Mouse (Mus musculus): ENCODE measurements at regions not wholly inside any gene's neighbourhood (a gene's known extent, or its start where the extent isn't known, plus 50 kb on each side); places are given as distances from the start of the nearest gene placed in this dataset.
A peak's percentile ranks its signal among the peaks of the same experiment; 100 is the strongest.

DNA sequence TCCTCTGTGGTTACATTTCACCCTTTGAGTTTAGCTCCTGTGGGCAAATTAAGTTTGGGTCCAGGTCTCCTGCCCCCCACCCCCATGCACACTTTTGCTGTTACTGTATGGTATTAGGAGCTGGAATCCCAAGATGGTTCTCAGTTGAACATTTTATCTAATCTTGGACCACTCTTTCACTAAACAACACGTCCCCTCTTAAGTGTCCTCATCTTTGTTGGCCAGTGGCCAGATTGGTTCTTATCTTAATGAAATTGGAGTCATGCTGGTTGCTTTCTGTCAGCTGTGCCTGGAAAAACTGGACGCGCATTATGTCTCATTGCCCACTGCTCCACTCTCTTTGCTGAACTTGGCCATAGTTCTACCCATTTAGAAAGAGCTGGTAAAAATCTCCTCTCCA, 391.1 kb upstream of the Pbx1 start:
- ChIA-PET CTCF (no interaction called here), POLR2A (no interaction called here)
- no peaks in the 10 kb centered on the region for H3K27me3 ChIP-seq
- DNase-seq (ENCODE audit: low read depth, low spot score) = no peak
- in situ Hi-C loops (cut with MboI; ENCODE audit: low pct_unique_long_range_greater_than_20kb) = no loop called here
- ATAC-seq = no peak
- no peak for TF ChIP-seq CTCF (IDR thresholded peaks at IDR 0.05)

DNA sequence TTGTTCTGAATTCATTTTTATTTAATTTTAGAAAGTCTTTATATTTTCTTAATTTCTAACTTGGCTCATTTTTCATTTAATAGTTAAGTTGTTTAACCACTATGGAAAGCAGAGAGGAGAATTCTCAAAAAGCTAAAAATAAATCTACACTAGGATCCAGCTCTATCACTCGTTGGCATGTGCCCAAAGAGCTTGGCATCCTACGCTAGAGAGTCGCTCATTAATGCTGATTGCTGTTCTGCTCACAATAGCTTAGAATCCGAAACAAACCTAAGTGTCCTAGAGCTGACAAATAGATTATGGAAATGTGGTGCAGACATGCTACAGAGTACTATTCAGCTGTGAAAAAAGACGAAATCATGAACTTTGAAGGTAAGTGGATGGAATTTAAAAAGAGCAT, 386.3 kb upstream of the Pbx1 start:
- ATAC-seq (no peak), DNase-seq (ENCODE audit: low read depth, low spot score) (no peak)
- ChIA-PET CTCF (interaction anchor here (1.4 to 1.6 kb wide), 2 partner anchors 10 to 15 kb away, joined by 4 read pairs; no protein-coding TSS in a partner anchor), POLR2A (no interaction called here)
- TF ChIP-seq CTCF (IDR thresholded peaks at IDR 0.05) = no peak
- in situ Hi-C loops (cut with MboI; ENCODE audit: low pct_unique_long_range_greater_than_20kb) = no loop called here
- no peaks in the 10 kb centered on the region for H3K27me3 ChIP-seq

- TF ChIP-seq CTCF (IDR thresholded peaks at IDR 0.05) = no peak
- POLR2A ChIA-PET = no interaction called here
- no peak for ATAC-seq
- H3K27me3 ChIP-seq = no peaks in the 10 kb centered on the region
- CTCF ChIA-PET = interaction anchor here (0.7 to 1.0 kb wide), 2 partner anchors 9 to 23 kb away, joined by 3 to 4 read pairs; no protein-coding TSS in a partner anchor
- in situ Hi-C loops (cut with MboI; ENCODE audit: low pct_unique_long_range_greater_than_20kb) = no loop called here
- no peak for DNase-seq (ENCODE audit: low read depth, low spot score)
Measured at GRCm38 (mm10) chr1:168807084-168807483, 375.0 kb upstream of the Pbx1 start.

DNA sequence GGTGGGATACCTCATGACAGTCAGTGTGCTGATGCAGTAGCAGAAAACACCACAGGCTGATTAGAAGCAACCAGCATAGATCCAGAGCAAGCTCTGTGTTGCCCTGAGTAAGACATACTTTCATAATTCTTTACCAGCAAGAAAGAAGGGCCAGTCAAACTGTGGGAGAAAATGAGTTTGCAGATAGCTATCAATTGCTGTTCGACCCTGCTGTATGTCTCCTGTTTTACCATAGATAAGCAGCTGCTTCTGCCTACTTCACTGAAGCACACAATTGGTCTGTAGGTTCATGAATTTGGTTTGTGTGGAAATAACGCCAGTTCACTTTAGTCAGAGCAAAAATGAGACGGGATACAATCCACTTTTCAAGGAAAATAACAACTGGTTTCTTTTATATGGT, 373.4 kb upstream of the Pbx1 start:
- no peak for TF ChIP-seq CTCF (IDR thresholded peaks at IDR 0.05)
- no peaks in the 10 kb centered on the region for H3K27me3 ChIP-seq
- POLR2A ChIA-PET = no interaction called here
- DNase-seq (ENCODE audit: low read depth, low spot score) (no peak), ATAC-seq (no peak)
- in situ Hi-C loops (cut with MboI; ENCODE audit: low pct_unique_long_range_greater_than_20kb) = no loop called here
- CTCF ChIA-PET = no interaction called here

GRCm38 (mm10) chr1:168801046-168801445, 369.0 kb upstream of the Pbx1 start:
- POLR2A ChIA-PET = no interaction called here
- DNase-seq (ENCODE audit: low read depth, low spot score) (no peak), ATAC-seq (no peak)
- no peaks in the 10 kb centered on the region for H3K27me3 ChIP-seq
- CTCF ChIA-PET = no interaction called here
- in situ Hi-C loops (cut with MboI; ENCODE audit: low pct_unique_long_range_greater_than_20kb) = no loop called here
- no peak for TF ChIP-seq CTCF (IDR thresholded peaks at IDR 0.05)

DNA sequence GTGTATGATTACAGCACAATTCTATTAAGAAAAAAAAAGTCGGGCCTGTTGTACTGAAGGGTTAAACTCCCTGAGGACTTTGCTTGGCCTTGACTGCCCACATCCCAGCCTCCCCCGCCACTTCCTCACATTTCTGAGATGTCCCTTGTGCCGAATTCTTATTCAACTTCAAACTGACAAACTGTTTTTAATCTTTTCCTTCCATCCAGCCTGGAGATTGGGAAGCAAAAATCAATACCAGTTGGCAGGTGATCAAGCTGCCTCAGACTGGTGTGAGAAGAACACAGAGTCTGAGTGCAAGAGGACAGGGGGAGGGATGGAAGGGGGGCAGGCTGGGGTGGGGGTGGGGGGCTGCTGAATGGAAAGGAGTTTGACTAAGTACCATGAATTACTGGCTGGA, 354.7 kb upstream of the Pbx1 start:
- POLR2A ChIA-PET = no interaction called here
- CTCF ChIA-PET = no interaction called here
- ATAC-seq (no peak), DNase-seq (ENCODE audit: low read depth, low spot score) (no peak)
- in situ Hi-C loops (cut with MboI; ENCODE audit: low pct_unique_long_range_greater_than_20kb) = no loop called here
- H3K27me3 ChIP-seq = no peaks in the 10 kb centered on the region
- TF ChIP-seq CTCF (IDR thresholded peaks at IDR 0.05) = no peak

- no peak for ATAC-seq
- CTCF ChIA-PET = interaction anchor here (0.6 kb wide), 1 partner anchor 23 kb away, joined by 4 read pairs; no protein-coding TSS in a partner anchor
- POLR2A ChIA-PET = no interaction called here
- DNase-seq (ENCODE audit: low read depth, low spot score) = peak; percentile 7
- no peaks in the 10 kb centered on the region for H3K27me3 ChIP-seq
- no peak for TF ChIP-seq CTCF (IDR thresholded peaks at IDR 0.05)
- in situ Hi-C loops (cut with MboI; ENCODE audit: low pct_unique_long_range_greater_than_20kb) = no loop called here
Measured at GRCm38 (mm10) chr1:168783851-168784250, 351.8 kb upstream of the Pbx1 start.

DNA sequence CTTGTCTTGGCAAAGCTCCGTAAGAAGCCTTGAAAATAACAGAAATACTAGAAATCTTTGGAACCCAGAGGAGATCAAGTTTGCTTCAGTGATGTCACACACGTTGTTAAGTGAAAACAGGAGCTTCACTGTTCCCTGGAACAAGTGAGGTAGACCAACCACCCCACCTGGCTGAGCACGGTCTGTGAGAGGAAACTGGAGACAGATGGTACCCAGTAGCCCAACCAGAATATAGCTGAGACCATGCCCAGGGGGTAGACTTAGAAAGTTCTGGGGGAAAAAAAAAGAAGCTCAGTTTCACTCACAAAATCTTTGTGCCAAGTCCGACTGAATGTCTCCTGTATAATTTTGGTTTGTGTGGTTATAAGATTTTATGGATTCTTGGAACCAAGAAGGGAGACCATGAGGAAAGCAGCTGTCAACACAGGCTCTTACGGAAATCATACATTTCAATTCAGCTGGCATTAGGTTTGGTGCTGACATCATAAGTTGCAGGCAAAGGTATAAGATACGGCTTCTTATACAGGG, 332.4 kb upstream of the Pbx1 start:
- no peak for TF ChIP-seq CTCF (IDR thresholded peaks at IDR 0.05)
- ChIA-PET CTCF (no interaction called here), POLR2A (no interaction called here)
- no peak for ATAC-seq
- no peak for DNase-seq (ENCODE audit: low read depth, low spot score)
- H3K27me3 ChIP-seq = peaks cover 4% of the 10 kb centered on the region
- in situ Hi-C loops (cut with MboI; ENCODE audit: low pct_unique_long_range_greater_than_20kb) = loop anchor here (10.0 kb wide), 1 partner anchor 550 kb away; no protein-coding TSS in a partner anchor

DNA sequence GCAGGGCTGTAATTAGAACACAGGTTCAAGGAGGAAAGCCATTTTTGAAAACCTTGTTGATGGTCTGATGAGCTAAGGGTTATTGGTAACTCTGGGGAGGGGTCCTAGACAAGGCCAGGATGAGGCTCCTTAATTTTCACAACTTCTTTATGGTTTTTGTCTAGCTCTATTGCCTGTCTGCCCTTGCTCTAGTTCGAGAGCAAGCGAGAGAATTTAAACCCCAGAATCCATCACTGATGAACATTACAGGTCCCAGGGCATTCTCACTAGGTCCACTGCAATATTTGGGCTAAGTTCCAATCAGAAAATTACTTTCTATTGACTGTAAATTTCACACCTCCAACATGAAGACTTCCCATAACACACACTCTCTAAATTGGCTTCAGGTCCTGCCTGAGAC, 329.0 kb upstream of the Pbx1 start:
- no peaks in the 10 kb centered on the region for H3K27me3 ChIP-seq
- no peak for TF ChIP-seq CTCF (IDR thresholded peaks at IDR 0.05)
- ATAC-seq (no peak), DNase-seq (ENCODE audit: low read depth, low spot score) (no peak)
- ChIA-PET CTCF (no interaction called here), POLR2A (no interaction called here)
- in situ Hi-C loops (cut with MboI; ENCODE audit: low pct_unique_long_range_greater_than_20kb) = loop anchor here (10.0 kb wide), 1 partner anchor 546 kb away; no protein-coding TSS in a partner anchor

GRCm38 (mm10) chr1:168760239-168760638, 328.2 kb upstream of the Pbx1 start:
- POLR2A ChIA-PET = no interaction called here
- TF ChIP-seq CTCF (IDR thresholded peaks at IDR 0.05) = no peak

GRCm38 (mm10) chr1:168758835-168759234, 326.8 kb upstream of the Pbx1 start:
- in situ Hi-C loops (cut with MboI; ENCODE audit: low pct_unique_long_range_greater_than_20kb) = no loop called here
- peak; percentile 57 for TF ChIP-seq CTCF (IDR thresholded peaks at IDR 0.05)
- CTCF ChIA-PET = interaction anchor here (0.7 kb wide), 2 partner anchors 257 to 544 kb away, joined by 3 read pairs; no protein-coding TSS in a partner anchor
- no peaks in the 10 kb centered on the region for H3K27me3 ChIP-seq
- no peak for DNase-seq (ENCODE audit: low read depth, low spot score)
- no peak for ATAC-seq
- POLR2A ChIA-PET = no interaction called here

More at GRCm38 (mm10) chr1:168760239-168760638, 328.2 kb upstream of the Pbx1 start:
- CTCF ChIA-PET = no interaction called here
- ATAC-seq (no peak), DNase-seq (ENCODE audit: low read depth, low spot score) (no peak)
- in situ Hi-C loops (cut with MboI; ENCODE audit: low pct_unique_long_range_greater_than_20kb) = loop anchor here (10.0 kb wide), 1 partner anchor 545 kb away; no protein-coding TSS in a partner anchor
- H3K27me3 ChIP-seq = no peaks in the 10 kb centered on the region

DNA sequence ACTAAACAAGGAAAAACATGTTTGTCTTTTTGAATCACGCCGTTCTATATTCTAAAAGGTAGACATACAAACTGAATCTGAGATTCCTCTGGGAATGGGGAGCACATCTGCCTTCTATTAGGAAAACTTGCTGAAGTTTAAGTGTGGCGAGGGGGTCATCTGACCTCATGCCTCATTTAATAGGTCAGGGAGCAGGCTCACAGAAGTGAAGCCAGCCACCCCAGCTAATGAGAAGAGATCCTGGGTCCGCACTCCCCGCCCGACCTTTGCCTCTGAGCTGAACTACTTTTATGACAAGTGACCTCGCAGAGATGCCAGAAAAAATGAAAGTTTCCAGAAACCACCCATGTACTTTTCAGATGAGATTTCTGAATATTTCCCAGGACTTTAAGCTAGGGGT, 322.1 kb upstream of the Pbx1 start:
- ATAC-seq (no peak), DNase-seq (ENCODE audit: low read depth, low spot score) (no peak)
- POLR2A ChIA-PET = no interaction called here
- no peak for TF ChIP-seq CTCF (IDR thresholded peaks at IDR 0.05)
- CTCF ChIA-PET = no interaction called here
- in situ Hi-C loops (cut with MboI; ENCODE audit: low pct_unique_long_range_greater_than_20kb) = no loop called here
- H3K27me3 ChIP-seq = no peaks in the 10 kb centered on the region
